Mouse (Mus musculus) C2C12 (cell line): ENCODE measurements at regions not wholly inside any gene's neighbourhood (a gene's known extent, or its start where the extent isn't known, plus 50 kb on each side); places are given as distances from the start of the nearest gene placed in this dataset.

Experiments used
- CEBPB ChIP-seq: IDR thresholded peaks from one replicate; pipeline ENCODE4 v1.6.1; 2011; ENCODE audit warnings: low read depth, mild to moderate bottlenecking, control low read depth, moderate library complexity
- CTCF ChIP-seq: IDR thresholded peaks from one replicate; pipeline ENCODE4 v1.5.1; 2011; ENCODE audit not compliant: control insufficient read depth, insufficient read depth, insufficient read length

- TF ChIP-seq CTCF (no peak), CEBPB (no peak)
These were observed 162.0 kb downstream of the Chic2 start for GRCm38 (mm10) chr5:74882563-74882962.
